Mouse (Mus musculus) midbrain, embryonic 12.5 days (tissue): ENCODE measurements around the gene Rapgef5. TPM values are rescaled to one million over a fixed set of nuclear protein-coding genes. Genes with fewer than 3 reads are reported as not detected.

Source experiments
- ATAC-seq: fragments of 200-750 bp; cut with Nextera tagmentation; 2 replicates; pipeline ENCODE4 v1.8.0; 2017; ENCODE audit warnings: low read depth, moderate TSS enrichment, moderate library complexity; ENCODE audit not compliant: low FRiP score
- H3K27ac ChIP-seq: fragments of 300-500 bp; sonication (generic); replicated peaks from 2 replicates; pipeline ENCODE4 v1.5.1; 2016; ENCODE audit warnings: mild to moderate bottlenecking
- H3K27me3 ChIP-seq: fragments of 300-500 bp; sonication (generic); 2 replicates; pipeline ENCODE4 v1.6.1; 2016; ENCODE audit warnings: mild to moderate bottlenecking
- H3K36me3 ChIP-seq: fragments of 300-500 bp; sonication (generic); 2 replicates; pipeline ENCODE4 v1.6.1; 2016
- H3K4me1 ChIP-seq: fragments of 300-500 bp; sonication (generic); 2 replicates; pipeline ENCODE4 v1.6.1; 2016
- H3K4me2 ChIP-seq: fragments of 300-500 bp; sonication (generic); replicated peaks from 2 replicates; pipeline ENCODE4 v1.6.1; 2016; ENCODE audit warnings: mild to moderate bottlenecking, moderate library complexity
- H3K4me3 ChIP-seq: fragments of 300-500 bp; sonication (generic); 2 replicates; pipeline ENCODE4 v1.5.1; 2016; ENCODE audit warnings: mild to moderate bottlenecking
- H3K9ac ChIP-seq: fragments of 300-500 bp; sonication (generic); replicated peaks from 2 replicates; pipeline ENCODE4 v1.6.1; 2016; ENCODE audit warnings: mild to moderate bottlenecking, moderate library complexity
- H3K9me3 ChIP-seq: fragments of 300-500 bp; sonication (generic); 2 replicates; pipeline ENCODE4 v1.6.1; 2016; ENCODE audit warnings: mild to moderate bottlenecking
- WGBS: fragments of 180-500 bp; shearing (Covaris S2); methylation state at CpG from one replicate; pipeline ENCODE4 v1.1.7; 2016; 5-methylcytosine and 5-hydroxymethylcytosine counted together
- polyA plus RNA-seq: library from polyadenylated mRNA; unstranded; fragments of >200 nt; fragmentation: Nextera tagmentation; extraction: Ambion mirVana; gene quantifications from 2 replicates; pipeline ENCODE4 v1.2.1, GENCODE M21; 2016

The Rapgef5 gene
- polyA plus RNA-seq, 1 experiment from 2014 or later, result 25.9 TPM

DNA sequence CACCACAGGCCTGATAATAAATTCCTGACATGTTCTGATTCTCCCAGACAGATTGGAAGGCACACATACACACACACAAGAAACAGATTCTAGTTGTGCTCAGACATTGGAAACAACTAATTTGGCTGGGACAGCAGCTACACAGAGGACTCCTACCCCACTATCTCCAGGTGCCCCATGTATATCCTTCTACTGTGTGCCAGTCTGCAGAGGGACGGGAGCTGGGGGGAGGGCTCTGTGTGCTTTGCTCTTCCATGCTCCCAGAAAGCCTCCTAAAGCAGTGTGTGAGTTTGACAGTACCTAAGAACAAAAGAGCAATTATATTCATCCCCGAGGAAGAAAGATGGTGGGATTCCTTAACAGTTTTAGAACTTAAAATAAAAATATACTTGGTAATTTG, 187.1 kb downstream of the Rapgef5 start:
- WGBS, result 53% methylated on average over 2 of the region's 2 CpGs
- no peaks in the 10 kb centered on the region for H3K27me3 ChIP-seq
- no peak overlapping the region for H3K4me2 ChIP-seq
- H3K27ac ChIP-seq, result no peak overlapping the region
- H3K4me3 ChIP-seq, result no peak overlapping the region
- ATAC-seq, result no peak
- H3K9me3 ChIP-seq, result no peaks in the 10 kb centered on the region
- H3K4me1 ChIP-seq, result peaks cover 11% of the 10 kb centered on the region; the same call in 1 of the 2 replicates
- no peaks in the 10 kb centered on the region for H3K36me3 ChIP-seq
- H3K9ac ChIP-seq, result no peak overlapping the region

DNA sequence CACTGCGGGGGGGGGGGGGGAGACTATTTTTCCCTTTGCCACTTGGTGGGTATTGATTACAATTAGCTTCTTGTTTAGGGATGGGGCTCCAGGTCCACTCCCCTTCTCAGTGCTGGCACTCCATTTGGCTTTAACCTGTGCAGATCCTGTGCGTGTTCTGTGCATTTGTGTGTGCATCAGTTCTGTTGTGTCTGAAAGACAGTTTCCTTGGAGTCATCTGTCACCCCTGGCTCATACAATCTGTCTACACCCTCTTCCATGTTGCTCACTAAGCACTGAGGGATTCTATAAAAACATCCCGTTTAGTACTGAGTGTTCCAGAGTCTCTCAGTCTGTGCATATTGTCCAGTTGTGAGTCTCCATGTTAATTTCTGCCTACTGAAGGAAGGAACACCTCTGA, 189.0 kb downstream of the Rapgef5 start:
- Histone ChIP-seq H3K27ac (no peak overlapping the region), H3K9me3 (no peaks in the 10 kb centered on the region), H3K4me1 (0 out of 2 replicates have a peak, but pooled peaks cover 4% of the 10 kb centered on the region), H3K9ac (no peak overlapping the region), H3K27me3 (no peaks in the 10 kb centered on the region), H3K4me2 (no peak overlapping the region), H3K36me3 (no peaks in the 10 kb centered on the region), H3K4me3 (no peak overlapping the region)
- no peak for ATAC-seq
- WGBS, result 84% methylated on average over 3 of the region's 3 CpGs

DNA sequence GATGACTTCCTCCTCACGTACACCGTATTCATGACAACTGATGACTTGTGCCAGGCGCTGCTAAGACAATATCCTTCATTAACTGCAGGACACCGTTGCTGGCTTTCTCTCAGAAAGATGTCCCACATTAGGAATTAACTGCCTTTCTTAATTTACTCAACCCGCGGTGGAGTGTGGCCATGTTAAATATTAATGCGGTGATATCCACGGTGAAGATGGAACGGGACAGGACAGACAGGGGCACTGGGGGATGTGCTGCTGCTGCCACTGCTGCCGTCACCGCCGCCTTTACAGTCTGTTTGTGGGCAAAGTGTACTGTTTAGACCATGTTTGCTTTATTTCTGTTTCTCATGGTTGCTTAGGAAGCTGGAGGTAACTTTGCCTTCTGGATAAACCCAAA, 193.0 kb downstream of the Rapgef5 start:
- WGBS, result 70% methylated on average over 12 of the region's 12 CpGs
- no peak for ATAC-seq
- Histone ChIP-seq H3K27ac (peak overlapping the region; percentile 35), H3K4me3 (no peak overlapping the region), H3K27me3 (no peaks in the 10 kb centered on the region), H3K9me3 (no peaks in the 10 kb centered on the region), H3K4me2 (no peak overlapping the region), H3K4me1 (peaks cover 5% of the 10 kb centered on the region; the same call in 1 of the 2 replicates), H3K36me3 (no peaks in the 10 kb centered on the region), H3K9ac (no peak overlapping the region)

- Histone ChIP-seq H3K9ac (no peak overlapping the region), H3K36me3 (no peaks in the 10 kb centered on the region), H3K4me1 (peaks cover 5% of the 10 kb centered on the region; the same call in 1 of the 2 replicates), H3K4me2 (no peak overlapping the region), H3K4me3 (no peak overlapping the region), H3K27ac (no peak overlapping the region), H3K9me3 (no peaks in the 10 kb centered on the region), H3K27me3 (no peaks in the 10 kb centered on the region)
- WGBS, result 91% methylated on average over 6 of the region's 6 CpGs
- no peak for ATAC-seq
These were observed 196.2 kb downstream of the Rapgef5 start for GRCm38 (mm10) chr12:117712474-117712873.

DNA sequence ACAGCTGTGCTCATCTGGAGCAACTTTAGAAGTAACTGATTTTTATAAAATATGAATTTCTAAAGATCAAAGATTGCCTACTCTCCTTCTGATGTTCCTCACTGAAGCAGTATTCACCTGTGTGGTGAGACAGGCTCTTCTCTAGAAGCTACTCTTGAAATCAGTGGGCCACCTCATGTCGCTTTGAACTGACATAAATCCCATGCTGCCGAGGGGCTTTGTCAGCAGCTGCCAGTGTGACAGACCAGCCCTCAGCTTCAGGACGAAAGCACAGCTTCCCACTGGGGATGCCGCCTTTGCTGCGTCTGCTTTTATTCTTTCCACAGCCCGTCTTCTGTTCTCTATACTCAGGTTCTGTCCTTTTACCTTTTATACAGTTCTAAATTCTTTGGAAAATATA, 197.3 kb downstream of the Rapgef5 start:
- Histone ChIP-seq H3K36me3 (no peaks in the 10 kb centered on the region), H3K27ac (peak overlapping the region; percentile 65), H3K9ac (no peak overlapping the region), H3K4me3 (no peak overlapping the region), H3K4me1 (peaks cover 5% of the 10 kb centered on the region; the same call in 1 of the 2 replicates), H3K27me3 (no peaks in the 10 kb centered on the region), H3K9me3 (no peaks in the 10 kb centered on the region), H3K4me2 (no peak overlapping the region)
- ATAC-seq, result no peak; the same call in 1 of the 2 replicates
- 19% methylated on average over 6 of the region's 6 CpGs for WGBS

DNA sequence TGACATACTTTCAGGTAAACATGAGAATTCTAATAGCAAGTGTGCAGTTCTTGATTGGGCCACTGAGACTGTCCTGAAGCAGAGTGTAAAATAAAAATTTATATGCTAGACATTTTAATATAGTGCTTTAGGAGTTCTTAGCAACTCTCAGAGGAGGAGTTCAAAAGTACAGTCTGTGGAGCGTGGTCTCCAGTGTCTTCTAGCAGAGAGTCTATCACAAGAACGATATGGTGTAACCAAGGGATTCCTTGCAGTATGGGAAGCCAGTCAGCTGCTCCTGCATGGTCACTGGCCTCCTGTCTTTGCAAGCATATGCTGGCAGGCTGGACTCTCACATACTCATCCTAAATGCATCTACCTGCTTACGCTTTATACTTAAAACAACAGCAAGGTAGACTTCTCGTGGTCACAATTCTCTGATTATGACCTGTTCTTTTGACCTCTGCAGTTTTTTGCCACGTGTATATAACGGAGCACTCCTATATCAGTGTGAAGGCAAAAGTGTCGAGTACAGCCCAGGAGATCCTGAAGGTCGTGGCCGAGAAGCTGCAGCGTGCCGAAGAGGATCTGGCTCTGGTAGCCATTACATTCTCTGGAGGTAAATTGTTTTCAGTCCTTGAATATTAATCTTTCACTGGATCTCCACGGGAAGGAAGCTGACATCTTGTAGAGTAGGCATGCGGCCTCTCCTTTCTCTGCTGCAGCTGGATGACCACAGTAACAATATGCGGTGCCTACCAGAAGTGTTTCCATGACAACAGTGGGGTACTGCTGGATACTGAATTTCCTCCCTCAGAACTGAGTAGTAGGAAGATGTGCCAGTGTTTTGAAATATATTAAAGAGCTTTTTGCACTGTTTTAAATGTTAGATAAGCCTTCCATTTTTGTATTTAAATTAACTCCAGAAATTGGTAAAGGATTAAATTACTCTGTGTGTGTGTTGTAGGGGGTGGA, 204.8 kb downstream of the Rapgef5 start:
- ATAC-seq, result peak; percentile 87
- no peaks in the 10 kb centered on the region for H3K36me3 ChIP-seq
- peaks cover 24% of the 10 kb centered on the region for H3K4me1 ChIP-seq
- H3K27me3 ChIP-seq, result no peaks in the 10 kb centered on the region
- H3K9ac ChIP-seq, result no peak overlapping the region; the same call in 1 of the 2 replicates
- no peaks in the 10 kb centered on the region for H3K9me3 ChIP-seq
- WGBS, result 46% methylated on average over 14 of the region's 14 CpGs
- H3K4me2 ChIP-seq, result no peak overlapping the region
- H3K4me3 ChIP-seq, result no peak overlapping the region
- H3K27ac ChIP-seq, result peak overlapping the region; percentile 58; the same call in 1 of the 2 replicates

DNA sequence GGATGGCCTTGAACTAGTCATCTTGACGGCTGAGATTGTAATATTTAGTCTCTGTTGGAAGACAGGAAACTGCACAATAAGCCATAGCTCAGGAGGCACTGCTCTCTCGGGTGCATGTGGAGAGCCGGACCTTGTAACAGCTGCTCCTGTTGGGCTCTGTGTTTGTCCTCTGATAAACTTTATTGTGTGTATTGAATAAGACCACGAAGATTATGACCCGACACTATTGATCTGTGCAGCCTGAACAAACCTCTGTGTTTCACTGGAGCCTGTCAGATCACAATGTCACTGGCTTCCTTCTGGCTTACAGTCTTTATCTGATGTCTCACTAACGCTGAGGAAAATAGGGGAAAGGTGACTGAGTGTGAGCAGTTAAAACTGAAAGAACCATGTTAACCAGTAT, 205.5 kb downstream of the Rapgef5 start:
- Histone ChIP-seq H3K9me3 (no peaks in the 10 kb centered on the region), H3K27ac (peak overlapping the region; percentile 52), H3K4me2 (no peak overlapping the region), H3K4me1 (peaks cover 24% of the 10 kb centered on the region), H3K9ac (no peak overlapping the region), H3K36me3 (no peaks in the 10 kb centered on the region), H3K27me3 (no peaks in the 10 kb centered on the region), H3K4me3 (no peak overlapping the region)
- peak; percentile 60 for ATAC-seq
- 20% methylated on average over 6 of the region's 6 CpGs for WGBS

DNA sequence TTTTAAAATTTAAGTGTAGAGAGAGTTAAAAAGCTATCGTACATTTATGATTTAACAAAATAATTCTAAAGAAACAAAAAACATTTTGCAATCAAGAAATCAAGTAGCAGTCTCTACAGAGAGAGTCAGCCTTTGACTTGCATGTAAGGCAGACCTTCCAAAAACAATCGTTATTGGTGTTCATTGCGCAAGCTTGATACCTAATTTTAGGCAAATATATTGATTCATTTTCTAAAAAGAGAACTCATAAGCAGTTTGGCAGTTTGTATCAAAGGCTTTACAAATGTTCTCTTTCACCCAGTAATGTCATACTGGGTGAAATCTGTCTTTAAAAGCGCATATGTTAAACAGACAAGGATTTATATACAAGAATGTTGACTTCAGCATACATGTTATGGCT, 208.7 kb downstream of the Rapgef5 start:
- H3K9ac ChIP-seq, result no peak overlapping the region
- no peak overlapping the region for H3K4me2 ChIP-seq
- WGBS, result 94% methylated on average over 4 of the region's 4 CpGs
- no peaks in the 10 kb centered on the region for H3K36me3 ChIP-seq
- no peak for ATAC-seq
- peaks cover 30% of the 10 kb centered on the region for H3K4me1 ChIP-seq
- no peaks in the 10 kb centered on the region for H3K9me3 ChIP-seq
- no peak overlapping the region for H3K27ac ChIP-seq
- H3K27me3 ChIP-seq, result no peaks in the 10 kb centered on the region
- H3K4me3 ChIP-seq, result no peak overlapping the region

- no peak; the same call in 1 of the 2 replicates for ATAC-seq
- Histone ChIP-seq H3K27me3 (no peaks in the 10 kb centered on the region), H3K9ac (no peak overlapping the region), H3K4me2 (no peak overlapping the region), H3K9me3 (no peaks in the 10 kb centered on the region), H3K4me1 (0 out of 2 replicates have a peak, but pooled peaks cover 11% of the 10 kb centered on the region), H3K36me3 (no peaks in the 10 kb centered on the region), H3K27ac (peak overlapping the region; percentile 62), H3K4me3 (no peak overlapping the region)
- 87% methylated on average over 8 of the region's 8 CpGs for WGBS
These were observed 211.3 kb downstream of the Rapgef5 start for GRCm38 (mm10) chr12:117727481-117728177.

DNA sequence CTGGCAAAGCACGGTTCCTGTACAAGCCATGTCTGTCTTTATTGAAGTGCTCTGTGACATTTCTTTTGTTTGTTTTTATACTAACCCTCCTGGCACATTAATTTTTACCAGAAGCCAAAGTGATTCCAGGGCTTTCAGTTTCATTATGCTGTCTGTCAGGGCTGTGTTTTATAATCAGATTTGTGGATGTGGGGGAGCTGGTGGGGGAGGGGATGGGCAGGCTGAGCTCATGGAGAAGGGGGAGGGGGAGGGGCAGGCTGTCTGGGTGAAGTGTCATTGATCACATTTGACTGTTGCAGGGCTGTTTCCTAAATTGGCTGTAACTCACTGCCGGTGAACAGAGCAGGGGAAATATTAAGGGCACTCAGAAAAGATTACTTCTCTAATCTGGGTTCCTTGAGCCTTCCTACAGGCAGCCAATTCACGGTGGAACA, 211.9 kb downstream of the Rapgef5 start:
- H3K9ac ChIP-seq, result no peak overlapping the region

GRCm38 (mm10) chr12:117733611-117734010, 217.3 kb downstream of the Rapgef5 start:
- Histone ChIP-seq H3K4me2 (no peak overlapping the region), H3K9me3 (no peaks in the 10 kb centered on the region), H3K9ac (no peak overlapping the region), H3K4me1 (peaks cover 20% of the 10 kb centered on the region), H3K27ac (no peak overlapping the region), H3K27me3 (no peaks in the 10 kb centered on the region), H3K4me3 (no peak overlapping the region), H3K36me3 (no peaks in the 10 kb centered on the region)
- ATAC-seq, result no peak

More for the DNA sequence above, 211.9 kb downstream of the Rapgef5 start:
- H3K27me3 ChIP-seq, result no peaks in the 10 kb centered on the region
- no peaks in the 10 kb centered on the region for H3K36me3 ChIP-seq
- ATAC-seq, result peak; percentile 63
- peak overlapping the region; percentile 62 for H3K27ac ChIP-seq
- H3K4me2 ChIP-seq, result no peak overlapping the region
- no peaks in the 10 kb centered on the region for H3K9me3 ChIP-seq
- H3K4me1 ChIP-seq, result 0 out of 2 replicates have a peak, but pooled peaks cover 11% of the 10 kb centered on the region
- 29% methylated on average over 3 of the region's 3 CpGs for WGBS
- no peak overlapping the region for H3K4me3 ChIP-seq

GRCm38 (mm10) chr12:117736130-117736529, 219.9 kb downstream of the Rapgef5 start:
- H3K4me1 ChIP-seq, result peaks cover 15% of the 10 kb centered on the region
- H3K9me3 ChIP-seq, result no peaks in the 10 kb centered on the region
- H3K27ac ChIP-seq, result peak overlapping the region; percentile 66
- WGBS, result 84% methylated on average over 3 of the region's 3 CpGs
- H3K4me3 ChIP-seq, result no peak overlapping the region
- H3K27me3 ChIP-seq, result no peaks in the 10 kb centered on the region
- no peaks in the 10 kb centered on the region; the same call in 1 of the 2 replicates for H3K36me3 ChIP-seq
- no peak overlapping the region for H3K4me2 ChIP-seq
- H3K9ac ChIP-seq, result no peak overlapping the region
- ATAC-seq, result no peak
